Mouse (Mus musculus) limb, embryonic 10.5 days (tissue): ENCODE data around the gene Ccdc88b. TPM values are rescaled to one million over a fixed set of nuclear protein-coding genes. Genes with fewer than 3 reads are reported as not detected.
"Not testable (repeated sequence)": the region's sequence is repeated elsewhere in the genome, so short reads cannot be mapped to it uniquely, and the experiment has no call there.

Experiments
- DNase-seq: peaks from one replicate; pipeline ENCODE4 v3.0.0-alpha.2; 2017; ENCODE audit warnings: low spot score
- H3K27ac ChIP-seq: fragments of 300-500 bp; sonication (generic); 2 replicates; pipeline ENCODE4 v1.5.1; 2016; ENCODE audit warnings: mild to moderate bottlenecking
- H3K27me3 ChIP-seq: fragments of 300-500 bp; sonication (generic); 2 replicates; pipeline ENCODE4 v1.6.1; 2016; ENCODE audit warnings: low read depth, mild to moderate bottlenecking; ENCODE audit not compliant: poor library complexity, severe bottlenecking
- H3K36me3 ChIP-seq: fragments of 300-500 bp; sonication (generic); 2 replicates; pipeline ENCODE4 v1.6.1; 2016; ENCODE audit warnings: mild to moderate bottlenecking, moderate library complexity
- H3K4me1 ChIP-seq: fragments of 300-500 bp; sonication (generic); 2 replicates; pipeline ENCODE4 v1.6.1; 2016
- H3K4me3 ChIP-seq: fragments of 300-500 bp; sonication (generic); 2 replicates; pipeline ENCODE4 v1.5.1; 2016; ENCODE audit warnings: mild to moderate bottlenecking, moderate library complexity
- H3K9me3 ChIP-seq: fragments of 300-500 bp; sonication (generic); replicated peaks from 2 replicates; pipeline ENCODE4 v1.6.1; 2016; ENCODE audit warnings: mild to moderate bottlenecking
- WGBS: fragments of 180-500 bp; shearing (Covaris S2); methylation state at CpG from one replicate; pipeline ENCODE4 v1.1.7; 2016; 5-methylcytosine and 5-hydroxymethylcytosine counted together
- polyA plus RNA-seq: library from polyadenylated mRNA; unstranded; fragments of >200 nt; fragmentation: Nextera tagmentation; extraction: Ambion mirVana; gene quantifications from 2 replicates; pipeline ENCODE4 v1.2.1, GENCODE M21; 2016

Ccdc88b gene
- polyA plus RNA-seq, result 0.15 and 0.61 TPM in 2 replicates

DNA sequence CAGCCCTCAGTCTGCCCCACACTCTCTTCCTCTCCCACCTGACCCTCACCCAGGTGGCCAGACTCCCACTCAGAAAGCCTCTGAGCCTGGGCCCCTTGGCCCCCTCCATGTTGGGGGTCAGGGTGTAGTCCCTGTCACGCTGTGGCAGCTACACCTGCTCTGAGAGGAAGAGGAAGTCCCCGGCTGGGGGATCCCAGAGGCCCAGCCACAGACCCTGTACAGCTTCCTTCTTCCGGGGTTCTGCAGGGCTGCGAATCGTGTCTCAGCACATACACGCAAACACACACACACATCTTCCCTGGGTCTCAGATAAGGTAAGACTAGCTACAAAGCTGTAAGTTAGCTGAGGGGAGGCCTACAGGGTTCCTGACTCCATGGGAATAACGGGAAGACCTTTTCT is at the start of gene Ccdc88b:
TSS of gene Ccdc88b (minus strand) at position 181 of the 400 bp plus-strand sequence.
- peaks cover 22% of the 10 kb centered on the region for H3K4me1 ChIP-seq
- H3K27me3 ChIP-seq, result peaks cover 49% of the 10 kb centered on the region
- H3K27ac ChIP-seq, result no peak within 1 kb of the TSS
- H3K36me3 ChIP-seq, result no peaks in the 10 kb centered on the region
- 80% methylated on average over 7 of the region's 7 CpGs for WGBS
- no peaks in the 10 kb centered on the region for H3K9me3 ChIP-seq
- no peak within 1 kb of the TSS for H3K4me3 ChIP-seq
- DNase-seq, result no peak

DNA sequence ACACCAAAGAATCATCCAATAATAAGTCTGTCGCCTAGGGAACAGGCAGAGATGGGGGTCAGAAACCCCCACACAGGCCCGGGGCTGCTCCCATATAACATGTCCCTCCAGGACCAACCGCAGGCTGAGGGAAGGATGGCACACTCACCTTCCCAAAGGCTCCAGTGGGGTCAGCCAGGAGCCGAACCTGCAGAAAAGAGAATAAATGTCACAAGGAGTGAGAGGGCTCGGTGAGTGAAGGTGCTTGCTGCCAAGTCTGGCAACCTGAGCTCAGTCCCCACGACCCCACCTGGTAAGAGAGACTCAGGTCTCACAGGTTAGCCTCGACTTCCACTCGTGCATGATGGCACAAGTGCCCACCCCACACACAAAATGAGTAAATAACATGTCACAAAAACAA is 49.1 kb upstream of the Ccdc88b start:
- peaks cover 50% of the 10 kb centered on the region for H3K36me3 ChIP-seq
- no peak overlapping the region for H3K4me3 ChIP-seq
- no peaks in the 10 kb centered on the region for H3K27me3 ChIP-seq
- H3K27ac ChIP-seq, result no peak overlapping the region
- no peak for DNase-seq
- no peaks in the 10 kb centered on the region for H3K9me3 ChIP-seq
- 93% methylated on average over 8 of the region's 8 CpGs for WGBS
- H3K4me1 ChIP-seq, result peaks cover 32% of the 10 kb centered on the region

DNA sequence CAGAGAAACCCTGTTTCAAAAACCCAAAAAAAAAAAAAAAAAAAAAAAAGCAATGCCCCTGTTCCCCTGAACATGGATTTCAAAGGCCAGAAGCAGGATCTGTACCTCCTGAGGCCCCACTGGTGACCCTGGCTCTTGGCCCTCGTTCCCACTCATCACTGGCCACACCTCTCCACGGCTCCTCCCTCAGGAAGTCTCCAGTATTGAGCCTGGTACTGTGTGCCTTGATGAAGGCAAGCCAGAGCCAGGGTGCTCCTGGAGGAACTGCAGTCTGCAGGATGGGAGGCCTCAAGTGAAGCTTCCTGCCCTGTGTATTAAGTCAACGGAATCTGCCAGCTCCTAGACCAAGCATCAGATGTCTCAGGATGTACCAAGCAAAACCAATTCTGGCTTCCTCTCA is 48.2 kb upstream of the Ccdc88b start:
- DNase-seq, result no peak
- Histone ChIP-seq H3K27me3 (no peaks in the 10 kb centered on the region), H3K4me1 (peaks cover 25% of the 10 kb centered on the region), H3K36me3 (peaks cover 41% of the 10 kb centered on the region), H3K9me3 (no peaks in the 10 kb centered on the region), H3K4me3 (no peak overlapping the region), H3K27ac (no peak overlapping the region)
- 93% methylated on average over 3 of the region's 3 CpGs for WGBS

DNA sequence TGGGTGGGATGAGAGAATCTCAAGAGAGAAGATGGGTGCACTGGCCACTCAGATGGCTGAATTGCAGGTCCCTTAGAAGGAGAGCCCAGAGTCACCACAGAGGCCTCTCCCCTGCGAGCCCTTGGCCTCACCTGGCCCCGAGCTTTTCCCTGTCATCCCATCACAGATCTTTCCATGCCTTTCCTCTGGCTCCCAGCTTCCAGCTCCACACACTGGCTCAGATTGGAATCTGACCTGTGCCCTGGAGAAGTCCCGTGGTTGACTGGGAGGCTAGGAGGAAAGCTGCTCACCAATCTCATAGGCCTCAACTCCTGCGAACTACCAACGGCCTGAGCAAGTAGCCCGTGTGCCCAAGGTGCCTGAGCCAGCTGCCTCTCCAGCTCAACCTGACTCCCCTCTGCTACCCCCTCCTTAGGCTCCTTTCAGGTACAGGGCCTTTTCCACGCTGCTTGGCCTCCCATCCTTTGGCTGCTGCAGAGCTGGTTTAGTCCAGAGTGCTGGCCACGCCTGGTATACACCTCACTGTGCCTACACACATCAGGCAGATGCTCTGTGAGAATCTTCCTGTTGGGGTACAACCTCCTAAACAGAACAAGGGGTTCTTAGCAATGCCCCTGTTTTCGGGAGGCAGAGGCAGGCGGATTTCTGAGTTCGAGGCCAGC is 47.6 kb upstream of the Ccdc88b start:
- 95% methylated on average over 11 of the region's 11 CpGs for WGBS
- no peaks in the 10 kb centered on the region for H3K27me3 ChIP-seq
- H3K4me3 ChIP-seq, result no peak overlapping the region
- peaks cover 38% of the 10 kb centered on the region for H3K36me3 ChIP-seq
- no peak for DNase-seq
- no peak overlapping the region for H3K27ac ChIP-seq
- H3K9me3 ChIP-seq, result no peaks in the 10 kb centered on the region
- peaks cover 21% of the 10 kb centered on the region for H3K4me1 ChIP-seq

DNA sequence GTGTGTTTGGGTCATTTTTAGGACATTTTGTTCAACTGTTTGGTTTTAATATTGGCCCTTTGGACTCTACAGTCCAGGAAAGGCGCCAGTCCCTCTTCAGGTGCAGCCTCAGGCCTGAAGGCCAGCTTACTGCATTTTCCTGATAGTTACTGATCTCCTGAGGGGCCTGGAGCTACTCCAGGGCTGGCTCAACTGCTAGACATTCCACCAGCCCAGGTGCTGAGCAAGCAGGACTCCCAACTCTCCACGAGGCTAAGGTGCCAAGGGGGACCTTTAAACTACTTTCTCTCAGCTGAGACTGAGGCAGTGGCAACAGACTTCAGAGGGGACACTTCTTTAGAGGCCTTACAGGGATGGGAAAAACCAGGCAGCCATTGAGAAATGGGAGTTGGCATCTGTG is 46.8 kb upstream of the Ccdc88b start:
- Histone ChIP-seq H3K27me3 (no peaks in the 10 kb centered on the region), H3K36me3 (peaks cover 38% of the 10 kb centered on the region), H3K4me3 (no peak overlapping the region), H3K9me3 (no peaks in the 10 kb centered on the region), H3K27ac (no peak overlapping the region), H3K4me1 (peaks cover 21% of the 10 kb centered on the region)
- no peak for DNase-seq
- 80% methylated on average over 2 of the region's 2 CpGs for WGBS

DNA sequence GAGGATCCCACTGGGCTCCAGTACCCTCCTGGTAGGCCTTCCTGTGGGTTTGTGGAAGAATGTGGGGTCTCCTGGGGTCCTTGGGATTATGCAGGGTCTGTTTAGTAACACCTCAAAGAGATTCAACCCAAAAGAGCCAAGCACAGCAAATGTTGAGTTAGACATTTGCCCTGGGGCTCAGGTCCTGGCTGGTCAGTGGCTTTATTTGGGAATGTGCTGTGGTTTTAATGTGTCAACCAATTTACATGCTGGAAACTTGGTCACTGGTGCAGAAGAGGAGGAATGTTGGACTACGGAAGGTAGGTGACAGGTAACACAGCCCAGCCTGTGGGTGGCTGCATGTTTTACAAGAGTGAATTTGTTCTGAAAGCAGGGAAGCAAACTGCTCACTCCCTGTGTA is 45.0 kb upstream of the Ccdc88b start:
- Histone ChIP-seq H3K4me1 (peaks cover 7% of the 10 kb centered on the region), H3K36me3 (peaks cover 38% of the 10 kb centered on the region), H3K27me3 (no peaks in the 10 kb centered on the region), H3K27ac (no peak overlapping the region), H3K4me3 (no peak overlapping the region), H3K9me3 (no peaks in the 10 kb centered on the region)
- no peak for DNase-seq
- WGBS, result 97% methylated on average over 1 of the region's 1 CpGs

DNA sequence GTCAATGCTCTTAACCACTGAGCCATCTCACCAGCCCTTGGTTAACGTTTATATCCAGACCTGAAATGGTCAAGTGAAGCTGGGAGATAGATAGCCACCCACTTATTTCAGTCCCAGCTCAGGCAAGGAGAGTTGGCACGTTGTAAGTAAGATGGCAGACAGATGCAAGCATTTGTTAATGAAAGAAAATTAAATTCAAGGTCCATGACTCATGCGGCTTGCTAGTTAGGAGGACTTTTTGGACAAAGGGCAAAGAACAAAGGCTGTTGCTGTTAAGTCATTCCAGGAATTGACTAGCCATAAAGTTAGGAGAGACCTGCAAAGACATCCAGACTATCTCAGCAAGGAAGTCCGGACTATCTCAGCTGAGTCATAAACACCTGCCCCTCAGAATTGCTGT is 41.6 kb upstream of the Ccdc88b start:
- Histone ChIP-seq H3K27ac (no peak overlapping the region), H3K4me3 (no peak overlapping the region), H3K36me3 (peaks cover 9% of the 10 kb centered on the region), H3K4me1 (no peaks in the 10 kb centered on the region), H3K9me3 (0 out of 2 replicates have a peak, but pooled peaks cover 2% of the 10 kb centered on the region), H3K27me3 (no peaks in the 10 kb centered on the region)
- WGBS, result 89% methylated on average over 4 of the region's 4 CpGs
- no peak for DNase-seq

DNA sequence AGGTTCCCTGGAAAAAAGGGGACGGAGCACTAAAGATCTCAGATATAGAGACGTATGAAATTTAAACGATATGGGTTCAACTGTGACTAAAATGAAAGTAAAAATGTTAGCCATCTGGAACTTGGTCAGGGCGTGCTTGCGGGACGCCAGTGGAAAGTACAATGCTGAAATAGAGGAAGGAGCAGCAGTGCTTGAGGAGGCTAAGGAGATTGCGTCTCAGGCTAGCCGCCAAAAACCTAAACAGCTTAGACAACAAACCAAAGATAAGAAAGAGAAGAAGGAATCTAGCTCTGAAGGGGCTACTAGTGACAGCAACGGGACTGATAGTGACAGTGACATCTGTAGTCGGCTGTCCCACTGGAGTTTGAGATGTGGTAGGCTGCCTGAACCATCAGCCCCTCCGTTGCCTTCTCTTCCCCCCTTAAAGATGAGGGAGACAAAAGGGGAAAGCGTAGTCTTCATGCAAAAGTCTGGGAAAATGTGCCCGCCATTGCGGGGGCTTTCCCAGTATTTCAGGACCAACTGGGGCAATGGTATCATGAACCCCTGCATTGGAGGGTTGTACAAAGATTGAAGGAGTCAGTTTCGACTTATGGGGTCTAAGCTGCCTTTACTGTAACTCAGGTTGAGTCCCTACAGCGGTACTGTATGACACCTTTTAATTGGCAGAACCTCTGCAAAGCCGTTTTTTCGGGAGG is 37.7 kb upstream of the Ccdc88b start:
- DNase-seq, H3K9me3 ChIP-seq, H3K4me1 ChIP-seq, H3K4me3 ChIP-seq, H3K36me3 ChIP-seq, H3K27ac ChIP-seq, H3K27me3 ChIP-seq: not testable (repeated sequence)
- 92% methylated on average over 18 of the region's 18 CpGs for WGBS

DNA sequence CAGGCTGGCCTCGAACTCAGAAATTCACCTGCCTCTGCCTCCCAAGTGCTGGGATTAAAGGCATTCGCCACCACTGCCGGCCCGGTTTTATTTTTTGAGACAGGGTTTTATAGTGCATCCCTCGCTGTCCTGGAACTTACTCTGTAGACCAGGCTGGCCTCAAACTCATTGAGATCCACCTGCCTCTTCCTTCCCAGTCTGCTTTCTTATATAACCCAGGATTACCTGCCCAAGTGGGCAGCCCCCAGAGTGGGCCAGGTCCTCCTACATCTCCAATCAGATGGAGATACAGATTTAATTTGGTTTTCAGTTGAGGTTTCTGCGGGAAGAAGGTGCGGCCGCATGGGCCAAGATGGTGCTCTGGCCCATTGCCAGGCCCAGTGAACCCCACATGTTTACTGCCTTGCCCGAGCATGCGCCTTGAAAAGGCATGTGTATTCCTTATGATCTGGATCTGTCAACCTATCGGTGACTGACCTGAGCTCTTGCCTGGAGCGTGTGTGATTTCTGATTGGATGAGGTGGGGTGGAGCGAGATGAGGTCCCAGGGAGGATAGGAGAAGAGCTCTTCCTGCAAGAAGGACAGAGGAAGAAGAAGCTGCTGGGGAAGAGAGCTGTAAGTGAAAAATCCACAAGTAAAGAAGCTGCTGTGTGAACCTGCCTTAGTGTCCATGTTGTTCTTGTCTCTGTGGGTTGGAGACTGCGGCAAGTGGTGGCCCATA is 35.9 kb upstream of the Ccdc88b start:
- Histone ChIP-seq H3K36me3 (no peaks in the 10 kb centered on the region), H3K4me3 (no peak overlapping the region), H3K9me3 (0 out of 2 replicates have a peak, but pooled peaks cover 2% of the 10 kb centered on the region), H3K27ac (no peak overlapping the region), H3K4me1 (no peaks in the 10 kb centered on the region), H3K27me3 (no peaks in the 10 kb centered on the region)
- no peak for DNase-seq
- WGBS, result 92% methylated on average over 14 of the region's 14 CpGs

DNA sequence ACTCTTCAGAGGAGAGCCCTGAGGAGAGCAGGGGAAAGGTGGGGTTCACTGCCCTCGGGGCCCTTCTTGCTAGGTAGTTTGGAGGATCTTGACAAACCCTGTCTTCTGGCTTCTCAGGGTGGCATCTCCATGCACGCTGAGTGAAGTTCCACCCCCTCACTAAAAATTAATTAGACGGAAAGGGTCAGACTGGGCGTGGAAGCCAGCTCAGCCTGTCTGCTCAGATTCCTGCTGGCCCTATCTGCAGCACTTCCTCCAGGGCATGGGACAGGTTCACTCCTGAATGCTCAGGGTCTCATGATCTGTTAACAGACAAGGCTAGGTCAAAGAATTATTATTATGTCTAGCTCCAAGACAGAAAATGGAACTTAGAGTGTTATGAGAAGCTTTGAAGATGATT is 34.5 kb upstream of the Ccdc88b start:
- no peak overlapping the region for H3K27ac ChIP-seq
- 0 out of 2 replicates have a peak, but pooled peaks cover 2% of the 10 kb centered on the region for H3K9me3 ChIP-seq
- H3K4me3 ChIP-seq, result no peak overlapping the region
- H3K27me3 ChIP-seq, result no peaks in the 10 kb centered on the region
- H3K4me1 ChIP-seq, result no peaks in the 10 kb centered on the region
- WGBS, result 59% methylated on average over 4 of the region's 4 CpGs
- no peak for DNase-seq
- no peaks in the 10 kb centered on the region for H3K36me3 ChIP-seq

DNA sequence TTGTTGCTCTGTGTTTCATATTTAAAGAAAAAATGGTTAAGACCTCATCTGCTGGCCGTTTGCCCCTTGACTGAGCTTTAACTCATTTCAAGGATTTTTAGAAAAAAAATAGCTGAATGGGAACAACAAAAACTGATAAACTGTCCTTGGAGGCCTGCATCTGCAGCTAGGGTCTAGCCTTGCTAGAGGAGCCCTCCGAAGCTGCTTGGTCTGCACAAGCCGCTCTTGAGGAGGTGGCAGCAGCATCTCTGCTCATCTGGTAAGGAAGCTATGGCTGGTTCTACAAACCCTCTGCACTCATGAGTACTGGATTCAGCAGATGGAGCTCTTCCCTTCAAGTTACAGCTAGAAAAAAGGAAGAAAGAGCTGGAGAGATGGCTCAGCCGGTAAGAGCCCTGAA is 20.0 kb upstream of the Ccdc88b start:
- WGBS, result 86% methylated on average over 4 of the region's 4 CpGs
- no peaks in the 10 kb centered on the region for H3K9me3 ChIP-seq
- H3K27me3 ChIP-seq, result no peaks in the 10 kb centered on the region
- H3K36me3 ChIP-seq, result no peaks in the 10 kb centered on the region
- H3K27ac ChIP-seq, result no peak overlapping the region
- H3K4me1 ChIP-seq, result no peaks in the 10 kb centered on the region
- DNase-seq, result no peak
- H3K4me3 ChIP-seq, result no peak overlapping the region

DNA sequence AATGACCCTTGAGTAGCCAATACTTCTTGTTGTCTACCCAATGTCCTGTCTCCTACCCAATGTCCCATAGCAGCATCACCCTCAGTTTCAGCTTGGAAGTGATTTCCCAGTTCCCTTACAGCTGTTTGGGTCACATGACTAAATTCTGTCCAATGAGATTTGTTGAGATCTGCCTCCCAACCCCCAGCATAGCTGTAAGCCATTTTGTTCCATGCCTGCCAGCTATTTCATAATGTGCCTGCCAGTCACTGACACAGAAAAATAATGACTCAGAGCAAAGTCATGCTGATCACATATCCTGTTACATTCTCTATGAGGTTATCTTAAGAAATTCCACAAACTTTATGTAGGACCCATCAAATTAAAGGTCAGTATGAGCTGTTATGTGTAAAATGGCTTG is 18.8 kb upstream of the Ccdc88b start:
- no peaks in the 10 kb centered on the region for H3K27me3 ChIP-seq
- H3K27ac ChIP-seq, result no peak overlapping the region
- no peak for DNase-seq
- H3K36me3 ChIP-seq, result no peaks in the 10 kb centered on the region
- H3K4me1 ChIP-seq, result no peaks in the 10 kb centered on the region
- no peak overlapping the region for H3K4me3 ChIP-seq
- H3K9me3 ChIP-seq, result no peaks in the 10 kb centered on the region

DNA sequence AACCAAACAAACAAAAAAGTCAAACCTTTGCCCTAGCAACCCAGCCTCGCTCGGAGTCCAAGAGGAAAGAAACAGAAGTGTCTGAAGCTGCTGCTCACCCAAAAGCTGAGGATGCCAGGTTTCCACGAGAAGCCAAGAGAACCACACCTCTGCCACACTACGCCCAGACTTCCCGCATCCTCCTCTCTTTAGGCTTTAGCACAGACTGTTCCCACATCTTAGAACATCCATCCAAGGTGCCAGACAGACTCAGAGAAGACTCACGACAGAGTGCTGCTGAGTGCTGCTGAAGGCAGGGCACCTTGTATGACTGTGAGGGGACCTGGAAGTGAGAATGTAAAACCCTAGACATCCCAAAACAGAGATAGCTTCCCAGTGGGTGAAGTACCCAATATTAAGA is 17.8 kb upstream of the Ccdc88b start:
- 85% methylated on average over 6 of the region's 6 CpGs for WGBS
- Histone ChIP-seq H3K36me3 (no peaks in the 10 kb centered on the region), H3K4me3 (no peak overlapping the region), H3K27me3 (no peaks in the 10 kb centered on the region), H3K4me1 (no peaks in the 10 kb centered on the region), H3K27ac (no peak overlapping the region), H3K9me3 (no peaks in the 10 kb centered on the region)
- DNase-seq, result no peak
